Mouse (Mus musculus) forebrain, embryonic 14.5 days (tissue): ENCODE measurements around the gene Oit3. TPM values are rescaled to one million over a fixed set of nuclear protein-coding genes. Genes with fewer than 3 reads are reported as not detected.

Experiments
- ATAC-seq: fragments of 200-750 bp; cut with Nextera tagmentation; 2 replicates; pipeline ENCODE4 v1.8.0; 2017; ENCODE audit warnings: mild to moderate bottlenecking, moderate library complexity
- DNase-seq: peaks from one replicate; pipeline ENCODE4 v3.0.0-alpha.2; 2015; ENCODE audit warnings: low spot score
- H3K27ac ChIP-seq: fragments of 300-500 bp; sonication (generic); 2 replicates; pipeline ENCODE4 v1.5.1; 2014; ENCODE audit warnings: low read depth, mild to moderate bottlenecking, control low read depth, low read length, moderate library complexity
- H3K27me3 ChIP-seq: fragments of 300-500 bp; sonication (generic); replicated peaks from 2 replicates; pipeline ENCODE4 v1.6.1; 2014; ENCODE audit warnings: low read length, control low read depth, mixed read lengths; ENCODE audit not compliant: control insufficient read depth, insufficient read depth
- H3K36me3 ChIP-seq: fragments of 300-500 bp; sonication (generic); 2 replicates; pipeline ENCODE4 v1.6.1; 2014; ENCODE audit warnings: low read length, control low read depth; ENCODE audit not compliant: control insufficient read depth, insufficient read depth
- H3K4me1 ChIP-seq: fragments of 300-500 bp; sonication (generic); 2 replicates; pipeline ENCODE4 v1.6.1; 2014; ENCODE audit warnings: antibody characterized with exemption, low read length, control low read depth; ENCODE audit not compliant: control insufficient read depth, insufficient read depth
- H3K4me2 ChIP-seq: fragments of 300-500 bp; sonication (generic); 2 replicates; pipeline ENCODE4 v1.6.1; 2014; ENCODE audit warnings: mild to moderate bottlenecking, control low read depth, low read length
- H3K4me3 ChIP-seq: fragments of 300-500 bp; sonication (generic); 2 replicates; pipeline ENCODE4 v1.5.1; 2014; ENCODE audit warnings: low read depth, low read length, control low read depth
- H3K9ac ChIP-seq: fragments of 300-500 bp; sonication (generic); 2 replicates; pipeline ENCODE4 v1.6.1; 2014; ENCODE audit warnings: mild to moderate bottlenecking, low read length, control low read depth, moderate library complexity
- H3K9me3 ChIP-seq: fragments of 300-500 bp; sonication (generic); replicated peaks from 2 replicates; pipeline ENCODE4 v1.6.1; 2016; ENCODE audit warnings: low read length, control low read depth, mixed read lengths; ENCODE audit not compliant: control insufficient read depth
- WGBS: fragments of 180-500 bp; shearing (Covaris S2); extraction: QIAGEN DNeasy Blood & Tissue Kit; methylation state at CpG from one replicate; pipeline ENCODE4 v1.1.7; 2014; 5-methylcytosine and 5-hydroxymethylcytosine counted together
- polyA plus RNA-seq: library from polyadenylated mRNA; unstranded; fragments of >200 nt; fragmentation: Nextera tagmentation; extraction: Ambion mirVana; gene quantifications from 2 replicates; pipeline ENCODE4 v1.2.1, GENCODE M21; 2014

The Oit3 gene
- 0.41 TPM in 1 of 2 replicates, not detected in the other for polyA plus RNA-seq

- no peak within 1 kb of the TSS for H3K9ac ChIP-seq
- 90% methylated on average over 11 of the region's 11 CpGs for WGBS
- no peaks in the 10 kb centered on the region for H3K27me3 ChIP-seq
- H3K4me2 ChIP-seq, result no peak within 1 kb of the TSS
- H3K4me3 ChIP-seq, result no peak within 1 kb of the TSS
- H3K36me3 ChIP-seq, result no peaks in the 10 kb centered on the region
- no peak for DNase-seq
- no peak for ATAC-seq
- no peaks in the 10 kb centered on the region for H3K9me3 ChIP-seq
- H3K4me1 ChIP-seq, result no peaks in the 10 kb centered on the region; the same call in 1 of the 2 replicates
- no peak within 1 kb of the TSS for H3K27ac ChIP-seq
Observed at GRCm38 (mm10) chr10:59441735-59442134, at the start of gene Oit3. Gene Oit3, minus strand, starts transcription at chr10:59441778.

GRCm38 (mm10) chr10:59490920-59491319 is 49.3 kb upstream of the Oit3 start:
- DNase-seq, result no peak
- WGBS, result 77% methylated on average over 8 of the region's 8 CpGs
- no peak for ATAC-seq

GRCm38 (mm10) chr10:59489411-59489810 is 47.8 kb upstream of the Oit3 start:
- Histone ChIP-seq H3K9ac (no peak overlapping the region), H3K9me3 (peaks cover 9% of the 10 kb centered on the region; the same call in 1 of the 2 replicates), H3K36me3 (no peaks in the 10 kb centered on the region), H3K4me2 (no peak overlapping the region), H3K4me3 (no peak overlapping the region), H3K27me3 (no peaks in the 10 kb centered on the region), H3K27ac (no peak overlapping the region), H3K4me1 (no peaks in the 10 kb centered on the region)
- DNase-seq, result no peak
- ATAC-seq, result no peak
- WGBS, result 100% methylated on average over 1 of the region's 1 CpGs

More at GRCm38 (mm10) chr10:59490920-59491319, 49.3 kb upstream of the Oit3 start:
- no peaks in the 10 kb centered on the region for H3K36me3 ChIP-seq
- H3K9me3 ChIP-seq, result peaks cover 9% of the 10 kb centered on the region; the same call in 1 of the 2 replicates
- no peaks in the 10 kb centered on the region for H3K4me1 ChIP-seq
- H3K27ac ChIP-seq, result no peak overlapping the region
- no peak overlapping the region for H3K4me3 ChIP-seq
- no peak overlapping the region for H3K4me2 ChIP-seq
- no peaks in the 10 kb centered on the region for H3K27me3 ChIP-seq
- no peak overlapping the region for H3K9ac ChIP-seq

GRCm38 (mm10) chr10:59487351-59487750 is 45.8 kb upstream of the Oit3 start:
- DNase-seq (no peak), ATAC-seq (no peak)
- H3K9me3 ChIP-seq, result peaks cover 9% of the 10 kb centered on the region; the same call in 1 of the 2 replicates
- no peak overlapping the region for H3K9ac ChIP-seq
- 93% methylated on average over 2 of the region's 2 CpGs for WGBS
- H3K27ac ChIP-seq, result no peak overlapping the region
- H3K4me1 ChIP-seq, result no peaks in the 10 kb centered on the region
- H3K36me3 ChIP-seq, result no peaks in the 10 kb centered on the region
- no peak overlapping the region for H3K4me3 ChIP-seq
- no peak overlapping the region for H3K4me2 ChIP-seq
- no peaks in the 10 kb centered on the region for H3K27me3 ChIP-seq

GRCm38 (mm10) chr10:59484318-59484717 is 42.7 kb upstream of the Oit3 start:
- Histone ChIP-seq H3K4me1 (no peaks in the 10 kb centered on the region), H3K27ac (no peak overlapping the region), H3K9me3 (no peaks in the 10 kb centered on the region), H3K27me3 (no peaks in the 10 kb centered on the region), H3K36me3 (no peaks in the 10 kb centered on the region), H3K4me3 (no peak overlapping the region), H3K4me2 (no peak overlapping the region), H3K9ac (no peak overlapping the region)
- 90% methylated on average over 6 of the region's 6 CpGs for WGBS
- ATAC-seq (no peak), DNase-seq (no peak)

GRCm38 (mm10) chr10:59481381-59481780 is 39.8 kb upstream of the Oit3 start:
- Histone ChIP-seq H3K4me3 (no peak overlapping the region), H3K27me3 (no peaks in the 10 kb centered on the region), H3K4me2 (no peak overlapping the region), H3K9me3 (0 out of 2 replicates have a peak, but pooled peaks cover 2% of the 10 kb centered on the region), H3K27ac (no peak overlapping the region), H3K36me3 (no peaks in the 10 kb centered on the region), H3K4me1 (no peaks in the 10 kb centered on the region), H3K9ac (no peak overlapping the region)
- WGBS, result 96% methylated on average over 5 of the region's 5 CpGs
- DNase-seq (no peak), ATAC-seq (no peak)

GRCm38 (mm10) chr10:59470451-59470850 is 28.9 kb upstream of the Oit3 start:
- Histone ChIP-seq H3K4me2 (no peak overlapping the region), H3K27ac (no peak overlapping the region), H3K9ac (no peak overlapping the region), H3K9me3 (no peaks in the 10 kb centered on the region), H3K27me3 (no peaks in the 10 kb centered on the region), H3K36me3 (no peaks in the 10 kb centered on the region), H3K4me1 (no peaks in the 10 kb centered on the region), H3K4me3 (no peak overlapping the region)
- peak; percentile 29 for DNase-seq
- ATAC-seq, result no peak
- WGBS, result 71% methylated on average over 5 of the region's 5 CpGs

- Histone ChIP-seq H3K9me3 (no peaks in the 10 kb centered on the region), H3K9ac (no peak overlapping the region), H3K4me3 (no peak overlapping the region), H3K4me2 (no peak overlapping the region), H3K4me1 (no peaks in the 10 kb centered on the region), H3K36me3 (no peaks in the 10 kb centered on the region), H3K27ac (no peak overlapping the region), H3K27me3 (no peaks in the 10 kb centered on the region)
- DNase-seq (no peak), ATAC-seq (no peak)
- WGBS, result 90% methylated on average over 12 of the region's 12 CpGs
Observed at GRCm38 (mm10) chr10:59467297-59467696, 25.7 kb upstream of the Oit3 start.

- Histone ChIP-seq H3K27me3 (no peaks in the 10 kb centered on the region), H3K4me2 (no peak overlapping the region), H3K4me3 (no peak overlapping the region), H3K9ac (no peak overlapping the region), H3K27ac (no peak overlapping the region), H3K36me3 (no peaks in the 10 kb centered on the region), H3K9me3 (no peaks in the 10 kb centered on the region), H3K4me1 (no peaks in the 10 kb centered on the region)
- ATAC-seq, result no peak
- DNase-seq, result no peak
- WGBS, result 90% methylated on average over 4 of the region's 4 CpGs
Observed at GRCm38 (mm10) chr10:59466626-59467025, 25.0 kb upstream of the Oit3 start.
